Mouse (Mus musculus) C3H10T1/2 (cell line): ENCODE results near the gene Enpp6. TPM values are rescaled to one million over a fixed set of nuclear protein-coding genes. Genes with fewer than 3 reads are reported as not detected.

Source experiments
- polyA plus RNA-seq, 2 experiments: library from polyadenylated mRNA; unstranded; fragments of >200 nt; fragmentation: generic; extraction: Trizol; gene quantifications; one replicate each; pipeline ENCODE4 v1.2.1; 2012; ENCODE audit warnings: missing spikeins in 2 of 2

Enpp6 gene
- under 1 TPM in 1 of 2 experiments, not detected in 1; 0.06 TPM for polyA plus RNA-seq

GRCm38 (mm10) chr8:46986386-46987140, at the start of gene Enpp6:
Enpp6 (plus strand) TSS chr8:46986887.

Other genes starting within 250 kb of the Enpp6 start
- gene Irf2, start 247.2 kb upstream of the Enpp6 start, polyA plus RNA-seq = 10 to 100 TPM in 1 of 2 experiments, 1 to 10 TPM in 1; 1.8 to 14.3 TPM